Mouse (Mus musculus) cortical plate, adult 2 months (tissue): ENCODE data around the gene Serpine1. TPM values are rescaled to one million over a fixed set of nuclear protein-coding genes. Genes with fewer than 3 reads are reported as not detected.

Source experiments
- H3K27ac ChIP-seq: fragments of 200-500 bp; 2 replicates; pipeline ENCODE4 v1.5.1; 2012; ENCODE audit warnings: low read length, control low read depth, inconsistent platforms; ENCODE audit not compliant: insufficient read depth
- H3K4me1 ChIP-seq: fragments of 200-500 bp; 2 replicates; pipeline ENCODE4 v1.6.1; 2011; ENCODE audit warnings: low read length; ENCODE audit not compliant: control insufficient read depth, insufficient read depth
- H3K4me3 ChIP-seq: fragments of 200-500 bp; 2 replicates; pipeline ENCODE4 v1.5.1; 2011; ENCODE audit warnings: mild to moderate bottlenecking, low read length, control low read depth; ENCODE audit not compliant: insufficient read depth
- CTCF ChIP-seq: fragments of 200-500 bp; IDR thresholded peaks from 2 replicates; pipeline ENCODE4 v1.5.1; 2011; ENCODE audit warnings: mild to moderate bottlenecking, control low read depth, low read length; ENCODE audit not compliant: insufficient read depth; ENCODE audit errors: extremely low read depth
- POLR2A ChIP-seq: fragments of 200-500 bp; IDR thresholded peaks from 2 replicates; pipeline ENCODE4 v1.6.1; 2011; ENCODE audit warnings: mild to moderate bottlenecking, low read length, control low read depth; ENCODE audit not compliant: insufficient read depth; ENCODE audit errors: extremely low read depth
- polyA plus RNA-seq: library from polyadenylated mRNA; depleted of rRNA; stranded (reverse); fragments of >200 nt; gene quantifications from 2 replicates; pipeline ENCODE4 v1.2.3, GENCODE M21; 2012

The Serpine1 gene
- polyA plus RNA-seq, 1 experiment = 0.54 TPM

- TF ChIP-seq CTCF (no peak), POLR2A (no peak)
- Histone ChIP-seq H3K27ac (no peak overlapping the region), H3K4me1 (peaks cover 1% of the 10 kb centered on the region; the same call in 1 of the 2 replicates), H3K4me3 (no peak overlapping the region)
These were observed 38.8 kb upstream of the Serpine1 start for GRCm38 (mm10) chr5:137110863-137111262.

DNA sequence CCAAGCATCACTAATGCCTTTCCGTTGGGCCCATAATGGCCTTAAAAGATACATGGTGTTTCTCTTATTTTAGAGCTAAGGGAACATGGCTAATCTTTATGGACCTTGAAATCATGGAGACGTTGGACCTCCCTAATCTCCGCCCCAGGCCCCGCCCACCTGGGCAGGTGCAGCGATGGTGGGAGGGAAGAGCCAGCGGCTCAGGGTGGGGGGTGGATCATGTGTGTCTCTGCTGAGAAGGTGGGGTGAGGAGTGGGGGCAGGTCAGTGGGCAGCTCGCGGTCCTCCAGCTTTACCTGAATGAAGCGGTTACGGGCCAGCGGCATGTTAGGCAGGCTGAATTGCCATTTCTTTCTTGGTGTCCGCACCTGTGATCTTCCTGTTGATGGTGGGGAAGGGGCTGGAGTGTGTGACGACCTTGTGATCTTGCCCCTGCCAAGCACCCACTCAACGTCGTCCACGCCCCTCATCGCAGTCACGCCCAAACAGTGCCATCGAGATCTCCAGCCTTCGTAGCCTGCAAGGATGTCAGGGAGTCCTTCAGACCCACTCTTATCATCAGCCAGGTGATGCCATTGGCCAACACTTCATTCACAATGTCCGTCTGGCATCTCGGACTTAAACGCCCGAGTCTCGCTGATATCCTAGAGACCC lies 38.0 kb upstream of the Serpine1 start:
- Histone ChIP-seq H3K27ac (no peak overlapping the region), H3K4me1 (peaks cover 1% of the 10 kb centered on the region; the same call in 1 of the 2 replicates), H3K4me3 (no peak overlapping the region)
- TF ChIP-seq CTCF (no peak), POLR2A (no peak)

- TF ChIP-seq POLR2A (no peak), CTCF (no peak)
- peaks cover 4% of the 10 kb centered on the region for H3K4me1 ChIP-seq
- no peak overlapping the region for H3K4me3 ChIP-seq
- no peak overlapping the region for H3K27ac ChIP-seq
These were observed 36.0 kb upstream of the Serpine1 start for GRCm38 (mm10) chr5:137108111-137108510.

DNA sequence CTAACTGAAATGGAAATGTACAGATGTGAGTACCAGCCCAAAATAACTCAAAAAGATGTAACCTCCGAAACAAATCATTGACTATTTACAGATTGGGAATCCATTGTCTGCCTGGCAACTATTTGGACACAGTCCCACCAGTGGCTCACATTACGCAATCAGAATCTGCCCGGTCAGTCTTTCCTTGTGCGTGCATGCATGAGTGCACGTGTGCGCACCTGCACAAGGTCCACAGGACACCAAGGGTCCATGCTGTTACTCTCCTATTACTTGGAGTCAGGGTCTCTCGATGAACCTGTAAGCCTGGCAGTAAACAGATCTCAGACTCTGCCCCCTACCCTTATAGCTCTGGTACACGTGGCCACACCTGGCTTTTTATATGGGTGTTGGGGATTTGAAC lies 35.6 kb upstream of the Serpine1 start:
- H3K4me3 ChIP-seq = no peak overlapping the region
- H3K27ac ChIP-seq = no peak overlapping the region
- peaks cover 5% of the 10 kb centered on the region for H3K4me1 ChIP-seq
- TF ChIP-seq POLR2A (no peak), CTCF (no peak)

- Histone ChIP-seq H3K4me3 (no peak overlapping the region), H3K4me1 (peaks cover 9% of the 10 kb centered on the region), H3K27ac (no peak overlapping the region)
- TF ChIP-seq CTCF = peak; percentile 82
- TF ChIP-seq POLR2A = no peak
These were observed 35.0 kb upstream of the Serpine1 start for GRCm38 (mm10) chr5:137107024-137107423.

DNA sequence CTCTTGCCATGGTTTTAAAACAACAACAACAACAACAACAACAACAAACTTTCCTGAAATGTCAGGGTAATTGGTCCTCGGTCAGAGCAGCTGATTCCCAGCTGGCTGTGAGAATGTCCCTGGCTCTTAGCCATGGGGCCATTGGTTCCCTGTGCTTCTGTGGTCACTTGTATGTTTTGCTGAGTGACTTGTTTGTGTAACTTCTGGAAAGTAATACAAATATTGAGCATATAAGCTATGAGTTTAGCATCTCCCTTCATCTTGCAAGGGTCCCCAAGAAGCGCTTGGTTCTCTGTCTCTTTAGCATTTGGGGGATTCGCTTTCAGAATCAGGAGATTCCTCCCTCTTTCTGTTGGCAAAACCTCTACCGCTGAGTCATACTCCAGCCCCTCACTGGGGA lies 34.4 kb upstream of the Serpine1 start:
- TF ChIP-seq CTCF = no peak
- TF ChIP-seq POLR2A = no peak
- Histone ChIP-seq H3K27ac (no peak overlapping the region), H3K4me1 (peaks cover 9% of the 10 kb centered on the region), H3K4me3 (no peak overlapping the region)

GRCm38 (mm10) chr5:137103969-137104368 lies 31.9 kb upstream of the Serpine1 start:
- Histone ChIP-seq H3K4me3 (no peak overlapping the region), H3K27ac (no peak overlapping the region), H3K4me1 (peaks cover 9% of the 10 kb centered on the region)
- TF ChIP-seq CTCF (no peak), POLR2A (no peak)

DNA sequence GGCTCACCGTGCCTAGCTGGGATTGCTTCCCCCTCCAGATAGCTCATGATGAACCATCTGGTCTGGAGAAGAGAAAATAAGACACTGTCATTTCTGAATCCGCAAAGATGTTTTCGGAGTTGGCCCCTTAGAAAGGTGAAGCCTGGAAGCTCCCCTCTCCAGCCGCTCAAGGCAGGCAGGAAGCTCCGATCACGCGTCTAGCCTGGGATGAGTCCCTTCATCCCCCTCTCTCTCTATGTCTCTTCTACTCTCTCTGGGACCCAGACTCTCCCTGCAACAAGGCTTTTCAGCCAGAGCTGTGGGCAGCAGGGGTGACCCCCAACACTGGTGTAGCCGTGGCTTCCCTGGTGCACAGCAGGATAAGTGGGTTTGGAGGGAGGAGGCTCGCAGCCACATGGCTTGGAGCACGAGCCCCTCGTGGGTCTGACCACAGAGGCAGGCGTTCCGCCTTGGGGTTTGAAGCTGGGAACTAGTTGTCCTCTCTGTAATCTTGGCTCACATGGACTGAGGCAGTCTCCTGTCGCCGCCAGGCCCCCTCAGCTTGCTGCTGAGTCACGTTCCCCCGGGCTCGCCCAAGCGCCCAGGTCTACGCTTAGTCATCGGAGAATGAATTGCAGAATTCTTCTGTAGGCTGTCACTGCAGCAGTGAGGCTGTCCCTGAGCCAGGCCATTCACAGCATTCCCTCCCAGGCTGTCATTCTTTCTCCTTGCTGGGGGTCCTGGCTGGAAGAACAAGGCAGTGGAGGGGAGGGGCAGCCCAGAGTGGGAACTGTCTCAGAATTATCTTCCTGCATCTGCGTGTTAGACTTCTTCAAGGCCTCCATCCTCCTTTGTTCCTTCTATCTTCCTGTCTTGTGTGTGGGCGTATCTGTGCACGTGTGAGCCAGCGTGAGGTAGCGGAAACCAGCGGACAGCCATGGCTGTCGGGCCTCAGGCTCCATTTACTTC lies 30.8 kb upstream of the Serpine1 start:
- Histone ChIP-seq H3K4me1 (peaks cover 9% of the 10 kb centered on the region), H3K27ac (peak overlapping the region; percentile 73), H3K4me3 (no peak overlapping the region)
- TF ChIP-seq POLR2A (no peak), CTCF (no peak)

DNA sequence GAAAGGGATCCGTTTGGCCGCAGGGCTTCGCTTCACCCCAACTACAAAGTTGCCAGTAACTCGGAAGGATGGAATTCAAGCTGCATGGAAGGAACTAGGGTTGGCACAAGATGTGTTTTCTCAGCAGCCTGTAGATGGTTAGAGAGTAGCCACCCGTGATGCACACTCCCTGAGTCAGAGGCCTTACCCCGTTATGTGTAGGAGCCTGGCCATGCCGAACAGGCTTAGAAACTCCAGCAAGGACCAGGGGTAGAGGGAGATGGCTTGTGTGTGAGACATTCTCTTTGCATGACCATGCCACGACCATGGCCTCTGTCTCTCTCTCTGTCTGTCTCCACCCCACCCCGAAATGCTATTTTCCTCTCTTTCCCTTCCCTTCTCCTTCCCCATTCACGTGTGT lies 30.0 kb upstream of the Serpine1 start:
- peaks cover 9% of the 10 kb centered on the region for H3K4me1 ChIP-seq
- no peak overlapping the region for H3K27ac ChIP-seq
- H3K4me3 ChIP-seq = no peak overlapping the region
- TF ChIP-seq CTCF (no peak), POLR2A (no peak)
